Mouse (Mus musculus) lung, postnatal 0 days (tissue): ENCODE results near the gene Siva1. TPM values are rescaled to one million over a fixed set of nuclear protein-coding genes. Genes with fewer than 3 reads are reported as not detected.

Source experiments
- ATAC-seq: fragments of 200-750 bp; cut with Nextera tagmentation; 2 replicates; pipeline ENCODE4 v1.8.0; 2017; ENCODE audit warnings: moderate library complexity
- DNase-seq: peaks from one replicate; pipeline ENCODE4 v3.0.0-alpha.2; 2016; ENCODE audit warnings: low spot score
- H3K27ac ChIP-seq: fragments of 300-500 bp; sonication (generic); 2 replicates; pipeline ENCODE4 v1.5.1; 2014; ENCODE audit warnings: antibody characterized with exemption, mild to moderate bottlenecking, low read length, mixed read lengths
- H3K27me3 ChIP-seq: fragments of 300-500 bp; sonication (generic); replicated peaks from 2 replicates; pipeline ENCODE4 v1.6.1; 2014; ENCODE audit warnings: low read length, mixed read lengths; ENCODE audit not compliant: insufficient read depth
- H3K36me3 ChIP-seq: fragments of 300-500 bp; sonication (generic); 2 replicates; pipeline ENCODE4 v1.6.1; 2014; ENCODE audit warnings: low read length, mixed read lengths; ENCODE audit not compliant: insufficient read depth
- H3K4me1 ChIP-seq: fragments of 300-500 bp; sonication (generic); 2 replicates; pipeline ENCODE4 v1.6.1; 2014; ENCODE audit warnings: antibody characterized with exemption, low read depth, low read length, mixed read lengths; ENCODE audit not compliant: insufficient read depth
- H3K4me2 ChIP-seq: fragments of 300-500 bp; sonication (generic); replicated peaks from 2 replicates; pipeline ENCODE4 v1.6.1; 2014; ENCODE audit warnings: low read depth, mild to moderate bottlenecking, low read length, moderate library complexity, mixed read lengths
- H3K4me3 ChIP-seq: fragments of 300-500 bp; sonication (generic); 2 replicates; pipeline ENCODE4 v1.5.1; 2014; ENCODE audit warnings: low read depth, low read length
- H3K9ac ChIP-seq: fragments of 300-500 bp; sonication (generic); replicated peaks from 2 replicates; pipeline ENCODE4 v1.6.1; 2014; ENCODE audit warnings: low read depth, mild to moderate bottlenecking
- H3K9me3 ChIP-seq: fragments of 300-500 bp; sonication (generic); 2 replicates; pipeline ENCODE4 v1.6.1; 2016; ENCODE audit warnings: low read length, mixed read lengths
- CTCF ChIP-seq: IDR thresholded peaks from 2 replicates; pipeline ENCODE4 v1.5.1; 2016; ENCODE audit warnings: antibody characterized with exemption, mild to moderate bottlenecking
- EP300 ChIP-seq: IDR thresholded peaks from 2 replicates; pipeline ENCODE4 v1.6.1; 2016; ENCODE audit warnings: antibody characterized with exemption, mild to moderate bottlenecking, control low read depth
- WGBS: fragments of 180-500 bp; shearing (Covaris S2); extraction: QIAGEN DNeasy Blood & Tissue Kit; methylation state at CpG from one replicate; pipeline ENCODE4 v1.1.7; 2014; 5-methylcytosine and 5-hydroxymethylcytosine counted together
- polyA plus RNA-seq: library from polyadenylated mRNA; unstranded; fragments of >200 nt; fragmentation: Nextera tagmentation; extraction: Ambion mirVana; gene quantifications from 2 replicates; pipeline ENCODE4 v1.2.1, GENCODE M21; 2015

Siva1 gene
- polyA plus RNA-seq, 1 experiment from 2014 or later = 152 TPM

GRCm38 (mm10) chr12:112660576-112661326 is 16.3 kb downstream of the Siva1 start:
- no peaks in the 10 kb centered on the region for H3K27me3 ChIP-seq
- H3K4me2 ChIP-seq = 0 out of 2 replicates have a peak overlapping the region, but pooled peaks have one; percentile 9
- WGBS = 15% methylated on average over 5 of the region's 5 CpGs
- H3K9ac ChIP-seq = no peak overlapping the region
- H3K4me3 ChIP-seq = no peak overlapping the region
- peaks cover 41% of the 10 kb centered on the region for H3K36me3 ChIP-seq
- TF ChIP-seq CTCF = peak; percentile 34
- no peak for TF ChIP-seq EP300
- H3K4me1 ChIP-seq = peaks cover 36% of the 10 kb centered on the region; the same call in 1 of the 2 replicates
- DNase-seq (peak; percentile 90), ATAC-seq (peak; percentile 72)
- no peaks in the 10 kb centered on the region for H3K9me3 ChIP-seq
- peak overlapping the region; percentile 69; the same call in 1 of the 2 replicates for H3K27ac ChIP-seq

DNA sequence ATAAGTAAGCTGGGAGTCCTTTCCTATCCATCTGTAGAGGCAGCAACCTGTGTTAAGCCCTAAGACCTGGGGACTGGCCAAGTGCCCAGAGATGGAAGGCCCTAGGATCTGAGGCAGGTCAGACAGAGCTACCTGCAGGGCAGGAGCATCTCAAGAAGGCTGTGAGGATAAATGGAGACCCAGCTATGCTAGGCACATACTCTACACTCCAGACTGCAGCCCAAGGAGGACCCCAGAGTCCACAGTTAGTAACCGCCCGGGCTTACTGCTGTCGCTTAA is 16.8 kb downstream of the Siva1 start:
- Histone ChIP-seq H3K9ac (no peak overlapping the region), H3K27ac (peak overlapping the region; percentile 69; the same call in 1 of the 2 replicates), H3K4me3 (no peak overlapping the region), H3K4me2 (no peak overlapping the region), H3K27me3 (no peaks in the 10 kb centered on the region), H3K9me3 (no peaks in the 10 kb centered on the region), H3K4me1 (peaks cover 41% of the 10 kb centered on the region; the same call in 1 of the 2 replicates), H3K36me3 (peaks cover 36% of the 10 kb centered on the region; the same call in 1 of the 2 replicates)
- no peak for TF ChIP-seq EP300
- TF ChIP-seq CTCF = no peak
- DNase-seq (no peak), ATAC-seq (no peak)
- WGBS = 30% methylated on average over 3 of the region's 3 CpGs

- H3K36me3 ChIP-seq = peaks cover 33% of the 10 kb centered on the region
- no peaks in the 10 kb centered on the region for H3K27me3 ChIP-seq
- H3K9me3 ChIP-seq = no peaks in the 10 kb centered on the region
- TF ChIP-seq CTCF = no peak
- no peak for TF ChIP-seq EP300
- no peak overlapping the region for H3K4me2 ChIP-seq
- DNase-seq = no peak
- ATAC-seq = no peak
- H3K4me1 ChIP-seq = peaks cover 42% of the 10 kb centered on the region; the same call in 1 of the 2 replicates
- 0 out of 2 replicates have a peak overlapping the region, but pooled peaks have one; percentile 69 for H3K27ac ChIP-seq
- WGBS = 45% methylated on average over 9 of the region's 9 CpGs
- H3K4me3 ChIP-seq = no peak overlapping the region
- H3K9ac ChIP-seq = no peak overlapping the region
These were observed 17.4 kb downstream of the Siva1 start for GRCm38 (mm10) chr12:112661851-112662250.

DNA sequence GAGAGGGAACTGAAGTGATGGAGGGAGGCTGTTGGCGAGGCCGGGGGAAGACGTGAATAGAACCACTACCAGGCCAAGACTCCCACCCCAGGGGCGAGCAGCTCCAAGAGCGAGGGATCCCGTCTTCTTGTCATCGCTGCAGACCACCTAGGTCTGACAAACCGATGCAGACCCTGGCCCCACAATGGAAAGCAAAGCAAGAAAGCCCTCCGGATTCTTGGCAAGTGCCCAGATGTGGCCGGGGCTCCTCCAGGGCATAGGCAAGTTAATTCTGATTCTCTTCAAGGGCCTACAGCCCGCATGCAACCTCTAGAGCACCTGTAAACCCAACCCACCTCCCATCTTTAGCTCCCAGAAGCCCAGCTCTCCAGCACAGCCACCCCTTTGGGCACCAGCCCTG is 18.8 kb downstream of the Siva1 start:
- TF ChIP-seq EP300 = no peak
- no peak for TF ChIP-seq CTCF
- Histone ChIP-seq H3K4me1 (peaks cover 53% of the 10 kb centered on the region), H3K9me3 (no peaks in the 10 kb centered on the region), H3K4me2 (no peak overlapping the region), H3K9ac (no peak overlapping the region), H3K27ac (no peak overlapping the region), H3K4me3 (no peak overlapping the region), H3K36me3 (peaks cover 19% of the 10 kb centered on the region), H3K27me3 (no peaks in the 10 kb centered on the region)
- WGBS = 68% methylated on average over 11 of the region's 11 CpGs
- no peak for ATAC-seq
- DNase-seq = no peak

DNA sequence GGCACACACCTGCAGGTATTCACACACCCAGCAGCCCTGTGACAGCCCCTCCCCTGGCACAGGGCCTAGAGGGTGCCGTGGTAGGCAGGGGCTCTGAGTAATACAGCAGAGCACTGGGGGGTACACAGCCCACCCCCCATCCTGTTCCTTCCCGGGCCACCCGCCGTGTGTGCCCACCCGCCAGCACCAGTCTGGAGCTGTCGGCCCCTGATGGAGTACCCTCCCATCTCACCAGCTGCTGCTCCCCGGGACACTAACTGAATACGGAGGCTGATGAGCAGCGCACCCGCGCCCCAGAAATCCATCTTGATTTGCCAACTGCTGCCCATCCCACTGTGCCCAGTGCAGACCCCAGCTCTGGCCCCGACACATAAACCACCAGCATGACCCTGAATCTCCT is 19.2 kb downstream of the Siva1 start:
- DNase-seq = no peak
- no peak for ATAC-seq
- no peak for TF ChIP-seq EP300
- TF ChIP-seq CTCF = no peak
- H3K4me1 ChIP-seq = peaks cover 57% of the 10 kb centered on the region
- H3K4me3 ChIP-seq = no peak overlapping the region
- H3K36me3 ChIP-seq = peaks cover 18% of the 10 kb centered on the region
- no peaks in the 10 kb centered on the region for H3K9me3 ChIP-seq
- no peak overlapping the region for H3K9ac ChIP-seq
- WGBS = 87% methylated on average over 12 of the region's 12 CpGs
- no peak overlapping the region for H3K27ac ChIP-seq
- no peaks in the 10 kb centered on the region for H3K27me3 ChIP-seq
- H3K4me2 ChIP-seq = no peak overlapping the region

- Histone ChIP-seq H3K9ac (no peak overlapping the region), H3K4me3 (no peak overlapping the region), H3K9me3 (no peaks in the 10 kb centered on the region), H3K27me3 (no peaks in the 10 kb centered on the region), H3K36me3 (peaks cover 14% of the 10 kb centered on the region), H3K4me1 (peaks cover 58% of the 10 kb centered on the region), H3K27ac (no peak overlapping the region), H3K4me2 (no peak overlapping the region)
- DNase-seq (peak; percentile 53), ATAC-seq (no peak)
- TF ChIP-seq CTCF (peak; percentile 25; the same call in 1 of the 2 replicates), EP300 (no peak)
- WGBS = 33% methylated on average over 2 of the region's 2 CpGs
These were observed 19.6 kb downstream of the Siva1 start for GRCm38 (mm10) chr12:112664124-112664523.
